Mouse (Mus musculus): Measurements from ENCODE around the gene Myo1c.
"Not testable (repeated sequence)": the region's sequence is repeated elsewhere in the genome, so short reads cannot be mapped to it uniquely, and the experiment has no call there.

Myo1c gene

GRCm38 (mm10) chr11:75669176-75669852 is 19.0 kb downstream of the Myo1c start:
- DNase-seq (ENCODE audit: low read depth, low spot score) = no peak

GRCm38 (mm10) chr11:75669853-75670200 is 19.5 kb downstream of the Myo1c start:
- DNase-seq (ENCODE audit: low read depth, low spot score) = no peak

- DNase-seq (ENCODE audit: low read depth, low spot score) = no peak
Observed at GRCm38 (mm10) chr11:75671426-75672180, 21.3 kb downstream of the Myo1c start.

- no peak for DNase-seq (ENCODE audit: low read depth, low spot score)
Observed at GRCm38 (mm10) chr11:75673411-75673810, 23.1 kb downstream of the Myo1c start.

GRCm38 (mm10) chr11:75674875-75675274 is 24.6 kb downstream of the Myo1c start:
- no peak for DNase-seq (ENCODE audit: low read depth, low spot score)

GRCm38 (mm10) chr11:75677881-75678746 is 27.8 kb downstream of the Myo1c start:
- peak; percentile 20 for DNase-seq (ENCODE audit: low read depth, low spot score)

GRCm38 (mm10) chr11:75678747-75679438 is 28.6 kb downstream of the Myo1c start, which contains the start of gene Crk:
Gene Crk, plus strand, starts transcription at chr11:75679259.
- peak; percentile 99 for DNase-seq (ENCODE audit: low read depth, low spot score)

GRCm38 (mm10) chr11:75679439-75680171 is 29.3 kb downstream of the Myo1c start:
- DNase-seq (ENCODE audit: low read depth, low spot score) = peak; percentile 73

GRCm38 (mm10) chr11:75684462-75684861 is 34.2 kb downstream of the Myo1c start:
- no peak for DNase-seq (ENCODE audit: low read depth, low spot score)

GRCm38 (mm10) chr11:75684956-75685355 is 34.7 kb downstream of the Myo1c start:
- no peak for DNase-seq (ENCODE audit: low read depth, low spot score)

- DNase-seq (ENCODE audit: low read depth, low spot score) = no peak
Observed at GRCm38 (mm10) chr11:75687343-75687993, 37.2 kb downstream of the Myo1c start.

GRCm38 (mm10) chr11:75688132-75688531 is 37.8 kb downstream of the Myo1c start:
- DNase-seq (ENCODE audit: low read depth, low spot score) = no peak

GRCm38 (mm10) chr11:75689977-75690376 is 39.7 kb downstream of the Myo1c start:
- no peak for DNase-seq (ENCODE audit: low read depth, low spot score)

- no peak for DNase-seq (ENCODE audit: low read depth, low spot score)
Observed at GRCm38 (mm10) chr11:75691047-75691446, 40.7 kb downstream of the Myo1c start.

- DNase-seq (ENCODE audit: low read depth, low spot score) = no peak
Observed at GRCm38 (mm10) chr11:75693570-75693969, 43.3 kb downstream of the Myo1c start.

GRCm38 (mm10) chr11:75697464-75697863 is 47.2 kb downstream of the Myo1c start:
- not testable (repeated sequence) for DNase-seq (ENCODE audit: low read depth, low spot score)

- no peak for DNase-seq (ENCODE audit: low read depth, low spot score)
Observed at GRCm38 (mm10) chr11:75700557-75700956, 50.3 kb downstream of the Myo1c start.

GRCm38 (mm10) chr11:75702761-75703160 is 52.5 kb downstream of the Myo1c start:
- DNase-seq (ENCODE audit: low read depth, low spot score) = no peak

GRCm38 (mm10) chr11:75703748-75704147 is 53.4 kb downstream of the Myo1c start:
- no peak for DNase-seq (ENCODE audit: low read depth, low spot score)

- DNase-seq (ENCODE audit: low read depth, low spot score) = peak; percentile 55
Observed at GRCm38 (mm10) chr11:75713949-75714348, 63.6 kb downstream of the Myo1c start.

All from CD4-positive helper T cell, adult 2 months (primary cell).